Mouse (Mus musculus) intestine, postnatal 0 days (tissue): Measurements from ENCODE around the gene Cabp1. TPM values are rescaled to one million over a fixed set of nuclear protein-coding genes. Genes with fewer than 3 reads are reported as not detected.

ENCODE experiments used
- ATAC-seq: fragments of 200-750 bp; cut with Nextera tagmentation; 2 replicates; pipeline ENCODE4 v1.8.0; 2017; ENCODE audit warnings: mild to moderate bottlenecking, moderate TSS enrichment, moderate library complexity
- H3K27ac ChIP-seq: fragments of 300-500 bp; sonication (generic); 2 replicates; pipeline ENCODE4 v1.5.1; 2014; ENCODE audit warnings: mild to moderate bottlenecking, low read depth, low read length, moderate library complexity
- H3K27me3 ChIP-seq: fragments of 300-500 bp; sonication (generic); replicated peaks from 2 replicates; pipeline ENCODE4 v1.6.1; 2014; ENCODE audit warnings: low read length, mixed read lengths; ENCODE audit not compliant: control insufficient read depth, insufficient read depth
- H3K36me3 ChIP-seq: fragments of 300-500 bp; sonication (generic); 2 replicates; pipeline ENCODE4 v1.6.1; 2014; ENCODE audit warnings: mild to moderate bottlenecking, moderate library complexity; ENCODE audit not compliant: control insufficient read depth, insufficient read depth
- H3K4me1 ChIP-seq: fragments of 300-500 bp; sonication (generic); replicated peaks from 2 replicates; pipeline ENCODE4 v1.6.1; 2014; ENCODE audit warnings: antibody characterized with exemption, low read length, mixed read lengths; ENCODE audit not compliant: control insufficient read depth, insufficient read depth
- H3K4me2 ChIP-seq: fragments of 300-500 bp; sonication (generic); replicated peaks from 2 replicates; pipeline ENCODE4 v1.6.1; 2014; ENCODE audit warnings: low read depth, mild to moderate bottlenecking, moderate library complexity
- H3K4me3 ChIP-seq: fragments of 300-500 bp; sonication (generic); 2 replicates; pipeline ENCODE4 v1.5.1; 2014; ENCODE audit warnings: low read depth, low read length
- H3K9ac ChIP-seq: fragments of 300-500 bp; sonication (generic); 2 replicates; pipeline ENCODE4 v1.6.1; 2014; ENCODE audit warnings: mild to moderate bottlenecking, low read depth, low read length
- H3K9me3 ChIP-seq: fragments of 300-500 bp; sonication (generic); 2 replicates; pipeline ENCODE4 v1.6.1; 2016; ENCODE audit warnings: mixed run types; ENCODE audit not compliant: control insufficient read depth
- CTCF ChIP-seq: sonication (generic); IDR thresholded peaks from 2 replicates; pipeline ENCODE4 v1.5.1; 2016; ENCODE audit warnings: low read depth, mild to moderate bottlenecking, control low read depth, antibody characterized with exemption, moderate library complexity
- WGBS: fragments of 180-500 bp; shearing (Covaris S2); extraction: QIAGEN DNeasy Blood & Tissue Kit; methylation state at CpG from one replicate; pipeline ENCODE4 v1.1.7; 2014; 5-methylcytosine and 5-hydroxymethylcytosine counted together
- polyA plus RNA-seq: library from polyadenylated mRNA; unstranded; fragments of >200 nt; fragmentation: Nextera tagmentation; extraction: Ambion mirVana; gene quantifications from 2 replicates; pipeline ENCODE4 v1.2.1, GENCODE M21; 2015

Gene Cabp1
- polyA plus RNA-seq, 1 experiment from 2014 or later, result 0.57 TPM

GRCm38 (mm10) chr5:115126578-115127312 is 67.4 kb downstream of the Cabp1 start:
- Histone ChIP-seq H3K27me3 (no peaks in the 10 kb centered on the region), H3K9me3 (no peaks in the 10 kb centered on the region), H3K9ac (no peak overlapping the region), H3K4me1 (no peaks in the 10 kb centered on the region), H3K4me3 (no peak overlapping the region), H3K27ac (no peak overlapping the region), H3K4me2 (no peak overlapping the region), H3K36me3 (peaks cover 58% of the 10 kb centered on the region)
- WGBS, result 89% methylated on average over 28 of the region's 28 CpGs
- TF ChIP-seq CTCF, result no peak
- ATAC-seq, result no peak

- Histone ChIP-seq H3K9me3 (no peaks in the 10 kb centered on the region), H3K36me3 (peaks cover 58% of the 10 kb centered on the region), H3K4me3 (no peak overlapping the region), H3K4me2 (0 out of 2 replicates have a peak overlapping the region, but pooled peaks have one; percentile 10), H3K4me1 (no peaks in the 10 kb centered on the region), H3K9ac (no peak overlapping the region), H3K27me3 (no peaks in the 10 kb centered on the region), H3K27ac (0 out of 2 replicates have a peak overlapping the region, but pooled peaks have one; percentile 1)
- WGBS, result 25% methylated on average over 24 of the region's 24 CpGs
- ATAC-seq, result peak; percentile 73
- TF ChIP-seq CTCF, result peak; percentile 98
Observed at GRCm38 (mm10) chr5:115125211-115125871, 68.8 kb downstream of the Cabp1 start.

GRCm38 (mm10) chr5:115124690-115125089 is 69.5 kb downstream of the Cabp1 start:
- Histone ChIP-seq H3K4me2 (no peak overlapping the region), H3K9ac (no peak overlapping the region), H3K27me3 (no peaks in the 10 kb centered on the region), H3K9me3 (no peaks in the 10 kb centered on the region), H3K4me1 (no peaks in the 10 kb centered on the region), H3K4me3 (no peak overlapping the region), H3K36me3 (peaks cover 54% of the 10 kb centered on the region), H3K27ac (no peak overlapping the region)
- TF ChIP-seq CTCF, result no peak
- ATAC-seq, result no peak
- WGBS, result 96% methylated on average over 6 of the region's 6 CpGs

- H3K9ac ChIP-seq, result no peak overlapping the region
- no peak overlapping the region for H3K27ac ChIP-seq
- no peaks in the 10 kb centered on the region for H3K27me3 ChIP-seq
- no peak for ATAC-seq
- no peaks in the 10 kb centered on the region for H3K9me3 ChIP-seq
- no peak for TF ChIP-seq CTCF
- H3K4me2 ChIP-seq, result no peak overlapping the region
- 78% methylated on average over 5 of the region's 5 CpGs for WGBS
- H3K36me3 ChIP-seq, result peaks cover 37% of the 10 kb centered on the region
- H3K4me1 ChIP-seq, result no peaks in the 10 kb centered on the region
- no peak overlapping the region for H3K4me3 ChIP-seq
Observed at GRCm38 (mm10) chr5:115120978-115121377, 73.2 kb downstream of the Cabp1 start.

- Histone ChIP-seq H3K9me3 (no peaks in the 10 kb centered on the region), H3K4me2 (peak within 1 kb of the TSS; percentile 84), H3K4me3 (peak within 1 kb of the TSS; percentile 92), H3K27me3 (no peaks in the 10 kb centered on the region), H3K9ac (peak within 1 kb of the TSS; percentile 79), H3K36me3 (peaks cover 28% of the 10 kb centered on the region), H3K4me1 (no peaks in the 10 kb centered on the region), H3K27ac (peak within 1 kb of the TSS; percentile 64)
- 1% methylated on average over 39 of the region's 39 CpGs for WGBS
- peak; percentile 92 for ATAC-seq
- no peak for TF ChIP-seq CTCF
Observed at GRCm38 (mm10) chr5:115118961-115119570, 75.1 kb downstream of the Cabp1 start, which contains the start of gene Acads. TSS of gene Acads (minus strand) at chr5:115119346.

Other genes starting within 250 kb of the Cabp1 start
- 15.9 and 16.1 TPM in 2 replicates for gene Hnf1a, start 223.3 kb downstream of the Cabp1 start, polyA plus RNA-seq
- 19.5 and 20.8 TPM in 2 replicates for gene Sppl3, start 183.2 kb downstream of the Cabp1 start, polyA plus RNA-seq
- gene Gm10401, start 96.1 kb downstream of the Cabp1 start, polyA plus RNA-seq, result 13.8 and 17.0 TPM in 2 replicates
- gene Acads, start 75.0 kb downstream of the Cabp1 start, polyA plus RNA-seq, result 100 and 113 TPM in 2 replicates
- 10.1 and 12.2 TPM in 2 replicates for gene Unc119b, start 59.4 kb downstream of the Cabp1 start, polyA plus RNA-seq
- gene Mlec, start 36.2 kb downstream of the Cabp1 start, polyA plus RNA-seq, result 56.7 and 59.7 TPM in 2 replicates
- 75.7 and 77.1 TPM in 2 replicates for gene Pop5, start 41.5 kb upstream of the Cabp1 start, polyA plus RNA-seq
- 64.9 and 69.1 TPM in 2 replicates for gene Rnf10, start 78.5 kb upstream of the Cabp1 start, polyA plus RNA-seq
- 31.3 and 32.4 TPM in 2 replicates for gene Coq5, start 85.3 kb upstream of the Cabp1 start, polyA plus RNA-seq
- 510 and 539 TPM in 2 replicates for gene Dynll1, start 106.6 kb upstream of the Cabp1 start, polyA plus RNA-seq
- gene Srsf9, start 132.8 kb upstream of the Cabp1 start, polyA plus RNA-seq, result 105 and 117 TPM in 2 replicates
- 12.9 and 15.2 TPM in 2 replicates for gene Gatc, start 146.8 kb upstream of the Cabp1 start, polyA plus RNA-seq
- 49.8 and 51.9 TPM in 2 replicates for gene Triap1, start 146.8 kb upstream of the Cabp1 start, polyA plus RNA-seq
- gene Cox6a1, start 154.6 kb upstream of the Cabp1 start, polyA plus RNA-seq, result 2,037 and 2,087 TPM in 2 replicates
- 4.1 and 4.3 TPM in 2 replicates for gene Msi1, start 235.2 kb upstream of the Cabp1 start, polyA plus RNA-seq